Mouse (Mus musculus) forebrain, embryonic 16.5 days (tissue): ENCODE data around the gene Spam1. TPM values are rescaled to one million over a fixed set of nuclear protein-coding genes. Genes with fewer than 3 reads are reported as not detected.

ENCODE experiments used
- ATAC-seq: fragments of 200-750 bp; cut with Nextera tagmentation; 2 replicates; pipeline ENCODE4 v1.8.0; 2017; ENCODE audit warnings: mild to moderate bottlenecking, moderate library complexity
- H3K27ac ChIP-seq: fragments of 300-500 bp; sonication (generic); 2 replicates; pipeline ENCODE4 v1.5.1; 2014; ENCODE audit warnings: low read length, control low read depth
- H3K27me3 ChIP-seq: fragments of 300-500 bp; sonication (generic); replicated peaks from 2 replicates; pipeline ENCODE4 v1.6.1; 2014; ENCODE audit warnings: low read length; ENCODE audit not compliant: control insufficient read depth, insufficient read depth
- H3K36me3 ChIP-seq: fragments of 300-500 bp; sonication (generic); 2 replicates; pipeline ENCODE4 v1.6.1; 2014; ENCODE audit not compliant: control insufficient read depth, insufficient read depth
- H3K4me1 ChIP-seq: fragments of 300-500 bp; sonication (generic); replicated peaks from 2 replicates; pipeline ENCODE4 v1.6.1; 2014; ENCODE audit warnings: low read length; ENCODE audit not compliant: control insufficient read depth, insufficient read depth
- H3K4me2 ChIP-seq: fragments of 300-500 bp; sonication (generic); 2 replicates; pipeline ENCODE4 v1.6.1; 2014; ENCODE audit warnings: mild to moderate bottlenecking, low read length, control low read depth
- H3K4me3 ChIP-seq: fragments of 300-500 bp; sonication (generic); replicated peaks from 2 replicates; pipeline ENCODE4 v1.5.1; 2014; ENCODE audit warnings: mild to moderate bottlenecking, low read length, control low read depth
- H3K9ac ChIP-seq: fragments of 300-500 bp; sonication (generic); replicated peaks from 2 replicates; pipeline ENCODE4 v1.6.1; 2014; ENCODE audit warnings: low read depth, low read length, control low read depth
- H3K9me3 ChIP-seq: fragments of 300-500 bp; sonication (generic); 2 replicates; pipeline ENCODE4 v1.6.1; 2016; ENCODE audit warnings: low read length; ENCODE audit not compliant: control insufficient read depth
- WGBS: fragments of 180-500 bp; shearing (Covaris S2); extraction: QIAGEN DNeasy Blood & Tissue Kit; methylation state at CpG from one replicate; pipeline ENCODE4 v1.1.7; 2014; 5-methylcytosine and 5-hydroxymethylcytosine counted together
- polyA plus RNA-seq: library from polyadenylated mRNA; unstranded; fragments of >200 nt; fragmentation: Nextera tagmentation; extraction: Ambion mirVana; gene quantifications from 2 replicates; pipeline ENCODE4 v1.2.1, GENCODE M21; 2015

Gene Spam1
- polyA plus RNA-seq, result not detected in 2 replicates

- no peak within 1 kb of the TSS for H3K9ac ChIP-seq
- H3K27ac ChIP-seq, result no peak within 1 kb of the TSS
- no peak within 1 kb of the TSS for H3K4me2 ChIP-seq
- no peaks in the 10 kb centered on the region for H3K4me1 ChIP-seq
- no peaks in the 10 kb centered on the region for H3K27me3 ChIP-seq
- H3K36me3 ChIP-seq, result no peaks in the 10 kb centered on the region
- no peaks in the 10 kb centered on the region for H3K9me3 ChIP-seq
- ATAC-seq, result no peak
- no peak within 1 kb of the TSS for H3K4me3 ChIP-seq
These were observed at the start of gene Spam1 for GRCm38 (mm10) chr6:24790888-24791287. Gene Spam1 (plus strand): TSS chr6:24791188.

GRCm38 (mm10) chr6:24748029-24748428 is 43.0 kb upstream of the Spam1 start, which contains the start of gene Hyal4:
Gene Hyal4 (plus strand): TSS chr6:24748329.
- H3K27ac ChIP-seq, result no peak within 1 kb of the TSS
- no peaks in the 10 kb centered on the region for H3K9me3 ChIP-seq
- no peak within 1 kb of the TSS for H3K9ac ChIP-seq
- no peak within 1 kb of the TSS for H3K4me2 ChIP-seq
- ATAC-seq, result no peak
- no peaks in the 10 kb centered on the region for H3K27me3 ChIP-seq
- no peaks in the 10 kb centered on the region for H3K36me3 ChIP-seq
- H3K4me1 ChIP-seq, result no peaks in the 10 kb centered on the region
- H3K4me3 ChIP-seq, result no peak within 1 kb of the TSS
- WGBS, result 89% methylated on average over 4 of the region's 4 CpGs

GRCm38 (mm10) chr6:24759281-24759680 is 31.7 kb upstream of the Spam1 start:
- H3K9ac ChIP-seq, result no peak overlapping the region
- ATAC-seq, result no peak
- H3K27ac ChIP-seq, result no peak overlapping the region
- no peaks in the 10 kb centered on the region for H3K4me1 ChIP-seq
- WGBS, result 94% methylated on average over 3 of the region's 3 CpGs
- H3K4me3 ChIP-seq, result no peak overlapping the region
- H3K9me3 ChIP-seq, result no peaks in the 10 kb centered on the region
- no peaks in the 10 kb centered on the region for H3K36me3 ChIP-seq
- H3K27me3 ChIP-seq, result no peaks in the 10 kb centered on the region
- no peak overlapping the region for H3K4me2 ChIP-seq

- ATAC-seq, result no peak
- Histone ChIP-seq H3K27me3 (no peaks in the 10 kb centered on the region), H3K9me3 (no peaks in the 10 kb centered on the region), H3K36me3 (no peaks in the 10 kb centered on the region), H3K4me3 (no peak overlapping the region), H3K4me2 (no peak overlapping the region), H3K27ac (no peak overlapping the region), H3K9ac (no peak overlapping the region), H3K4me1 (no peaks in the 10 kb centered on the region)
- WGBS, result 90% methylated on average over 2 of the region's 2 CpGs
These were observed 24.7 kb upstream of the Spam1 start for GRCm38 (mm10) chr6:24766261-24766660.

GRCm38 (mm10) chr6:24779182-24779581 is 11.8 kb upstream of the Spam1 start:
- H3K9me3 ChIP-seq, result no peaks in the 10 kb centered on the region
- no peak overlapping the region for H3K9ac ChIP-seq
- no peak overlapping the region for H3K4me3 ChIP-seq
- no peak overlapping the region for H3K27ac ChIP-seq
- no peaks in the 10 kb centered on the region for H3K4me1 ChIP-seq
- no peak overlapping the region for H3K4me2 ChIP-seq
- 61% methylated on average over 2 of the region's 2 CpGs for WGBS
- no peak for ATAC-seq
- H3K36me3 ChIP-seq, result no peaks in the 10 kb centered on the region
- no peaks in the 10 kb centered on the region for H3K27me3 ChIP-seq

- Histone ChIP-seq H3K9ac (no peak overlapping the region), H3K4me1 (no peaks in the 10 kb centered on the region), H3K4me3 (no peak overlapping the region), H3K4me2 (no peak overlapping the region), H3K36me3 (no peaks in the 10 kb centered on the region), H3K27ac (no peak overlapping the region), H3K27me3 (no peaks in the 10 kb centered on the region), H3K9me3 (no peaks in the 10 kb centered on the region)
- 42% methylated on average over 2 of the region's 2 CpGs for WGBS
- ATAC-seq, result no peak
These were observed 31.1 kb downstream of the Spam1 start for GRCm38 (mm10) chr6:24822070-24822469.

Other genes starting within 250 kb of the Spam1 start
- not detected in 2 replicates for gene Lmod2, start 193.4 kb upstream of the Spam1 start, polyA plus RNA-seq
- gene Wasl, start 126.2 kb upstream of the Spam1 start, polyA plus RNA-seq, result 58.3 and 58.5 TPM in 2 replicates
- gene Hyal6, start 57.9 kb upstream of the Spam1 start, polyA plus RNA-seq, result not detected in 2 replicates
- not detected in 2 replicates for gene Hyal4, start 42.9 kb upstream of the Spam1 start, polyA plus RNA-seq
- gene Hyal5, start 66.8 kb downstream of the Spam1 start, polyA plus RNA-seq, result not detected in 2 replicates
- gene Tmem229a, start 165.1 kb downstream of the Spam1 start, polyA plus RNA-seq, result 1.6 and 2.2 TPM in 2 replicates